Mouse (Mus musculus): ENCODE results near the gene Chrna9.

Chrna9 gene

DNA sequence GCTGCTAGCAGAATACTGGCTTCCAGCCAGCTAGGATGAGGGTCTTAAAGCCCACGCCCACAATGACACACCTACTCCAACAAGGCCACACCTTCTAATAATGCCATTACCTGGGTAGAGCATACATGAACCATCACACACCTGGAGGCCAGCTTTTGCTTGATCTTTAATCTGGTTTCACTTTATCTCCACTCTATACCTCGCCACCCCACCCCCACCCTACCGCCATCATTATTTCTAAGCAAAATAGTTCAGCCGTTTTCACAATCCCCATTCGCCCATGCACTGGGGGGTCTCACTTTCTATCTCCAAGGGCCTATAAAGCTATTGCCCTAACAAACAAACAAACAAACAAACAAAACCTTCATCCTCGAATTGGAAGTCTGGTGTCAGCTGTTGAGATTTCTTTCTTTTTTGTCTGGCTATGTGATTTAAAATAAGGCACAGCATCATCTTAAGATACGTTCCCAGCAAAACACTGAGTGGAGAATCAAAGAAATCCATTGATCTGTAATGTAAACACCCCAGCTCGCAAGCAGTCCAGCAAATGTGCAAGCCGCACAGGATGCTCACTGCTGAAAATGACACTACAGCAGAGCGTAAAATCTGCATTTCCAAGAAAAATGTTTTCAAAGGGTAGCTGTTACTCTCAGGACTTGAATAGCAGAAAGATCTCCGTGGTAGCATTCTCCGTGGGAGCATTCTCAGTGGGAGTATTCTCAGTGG lies 13.9 kb upstream of the Chrna9 start:
- DNase-seq: no peak

DNA sequence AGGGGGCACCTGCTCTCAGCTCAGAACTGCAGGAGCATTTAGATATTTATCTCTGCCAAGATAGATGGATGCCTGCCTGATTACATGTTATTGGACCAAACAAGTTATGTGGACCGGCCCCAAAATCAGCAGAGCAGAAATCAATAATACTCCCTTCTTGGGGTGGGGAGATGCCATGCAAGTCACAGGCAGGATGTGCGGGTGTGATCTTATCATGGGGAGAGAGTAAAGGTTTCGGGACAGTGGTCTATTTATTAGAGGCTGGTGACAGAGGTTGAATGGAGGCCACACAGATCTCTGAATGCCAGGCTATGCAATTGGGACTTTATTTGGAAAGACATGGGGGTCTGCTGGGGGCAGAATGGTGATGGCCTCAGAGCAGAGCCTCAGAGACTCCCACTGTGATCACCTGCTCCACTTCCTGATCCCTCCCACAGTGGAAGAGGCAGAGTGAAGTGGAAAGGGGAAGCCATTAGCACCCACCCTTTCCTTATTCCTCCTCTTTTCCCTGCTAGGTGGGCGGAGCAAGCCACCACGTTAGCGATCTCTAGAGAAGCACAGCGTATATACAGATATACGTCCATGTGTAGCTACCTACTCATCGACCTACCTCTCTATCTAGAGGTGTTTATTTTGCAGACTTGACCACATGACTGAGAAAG lies 13.1 kb upstream of the Chrna9 start:
- no peak for DNase-seq

DNA sequence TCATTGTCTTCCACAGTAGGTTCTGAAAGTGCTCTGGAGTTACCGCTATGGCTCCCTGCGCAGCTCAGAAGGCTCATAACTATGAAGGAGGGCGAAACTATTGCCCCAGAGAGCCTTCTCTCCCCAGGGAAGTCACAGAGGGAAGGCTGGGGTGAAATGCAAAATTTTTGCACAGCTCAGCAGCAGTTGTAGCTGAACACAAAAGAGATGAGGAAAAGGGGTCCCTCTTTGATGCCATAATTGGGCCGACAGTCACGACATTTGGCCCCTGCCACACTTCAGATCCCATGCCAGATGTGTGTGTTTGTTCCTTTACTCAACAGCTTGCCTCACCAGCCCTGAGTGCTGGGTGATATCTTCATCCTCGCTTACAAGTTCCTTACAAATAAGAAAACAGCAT lies 8.1 kb upstream of the Chrna9 start:
- no peak for DNase-seq

DNA sequence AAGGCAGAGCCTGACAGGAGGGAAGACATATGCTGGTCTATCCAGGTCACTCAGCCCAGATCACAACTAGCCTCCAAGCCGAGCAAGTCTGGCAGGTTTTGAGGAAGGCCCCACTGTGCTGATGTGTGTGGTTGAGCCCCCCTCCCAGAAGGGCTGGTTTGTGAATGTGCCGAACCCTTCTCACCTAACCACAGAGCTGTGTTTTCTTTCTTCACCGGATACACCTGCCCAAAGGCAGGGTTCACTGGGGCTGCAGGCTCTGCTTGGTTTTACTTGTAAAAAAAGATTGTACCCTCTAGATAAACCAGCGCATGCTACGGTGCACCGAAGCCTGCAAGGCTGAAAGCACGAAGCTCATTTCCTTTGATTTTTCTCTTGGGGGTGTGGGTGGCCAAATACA lies 5.6 kb upstream of the Chrna9 start:
- DNase-seq: no peak

DNA sequence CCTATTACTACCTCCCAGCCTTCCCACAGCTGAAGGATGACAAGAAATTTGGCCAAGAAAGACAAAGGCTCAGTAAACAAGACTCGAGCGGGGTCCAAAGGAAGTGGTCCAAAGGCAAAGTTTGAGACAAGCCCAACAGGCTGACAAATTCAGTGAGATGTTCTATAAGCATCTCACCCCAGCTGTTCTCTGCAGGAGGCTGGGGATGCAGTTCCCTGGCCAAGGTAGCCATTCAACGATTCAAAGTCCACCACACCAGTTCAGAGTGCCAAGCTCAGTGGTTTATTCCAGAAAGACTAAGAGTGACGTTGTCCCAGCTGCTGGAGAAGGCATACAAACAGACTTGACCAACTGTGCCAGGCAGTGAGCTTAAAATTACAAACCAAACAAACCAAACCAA lies 4.5 kb upstream of the Chrna9 start:
- DNase-seq: peak in 1 of 2 experiments; percentile 10

DNA sequence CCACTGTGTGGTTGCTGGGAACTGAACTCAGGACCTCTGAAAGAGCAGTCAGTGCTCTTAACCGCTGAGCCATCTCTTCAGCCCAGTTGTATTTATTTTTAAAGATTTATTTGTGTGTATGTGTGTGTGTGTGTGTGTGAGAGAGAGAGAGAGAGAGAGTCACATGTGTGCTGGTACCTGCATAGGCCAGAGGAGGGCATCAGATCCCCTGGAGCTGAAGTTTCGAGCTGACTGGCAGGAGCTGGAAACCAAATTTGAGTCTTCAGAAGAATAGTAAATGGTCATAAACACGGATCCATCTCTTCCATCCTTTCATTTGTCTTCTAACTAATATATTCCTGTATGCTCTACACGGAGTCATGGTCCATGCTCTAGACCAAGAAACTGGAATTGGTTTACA lies 1.5 kb upstream of the Chrna9 start:
- no peak for DNase-seq

DNA sequence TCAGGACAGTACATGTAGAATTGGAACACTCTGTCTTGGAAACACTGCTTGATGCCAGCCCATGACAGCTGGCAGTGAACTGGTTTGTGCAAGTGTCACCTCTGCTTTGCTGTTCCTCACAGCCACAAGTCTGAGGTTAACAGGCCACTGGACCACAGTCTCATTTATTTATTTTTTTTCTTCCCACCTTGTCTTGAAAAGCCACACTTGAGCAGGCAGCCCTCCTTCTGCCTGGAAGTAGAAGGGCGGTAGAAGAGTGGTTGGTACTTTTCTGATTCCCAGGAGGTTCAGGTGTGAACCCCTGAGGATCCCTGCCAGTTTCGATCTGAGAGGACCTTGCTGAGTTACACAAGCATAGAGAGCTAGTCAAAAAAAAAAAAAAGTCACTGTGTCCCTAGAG lies 957 bp upstream of the Chrna9 start:
- DNase-seq: no peak

DNA sequence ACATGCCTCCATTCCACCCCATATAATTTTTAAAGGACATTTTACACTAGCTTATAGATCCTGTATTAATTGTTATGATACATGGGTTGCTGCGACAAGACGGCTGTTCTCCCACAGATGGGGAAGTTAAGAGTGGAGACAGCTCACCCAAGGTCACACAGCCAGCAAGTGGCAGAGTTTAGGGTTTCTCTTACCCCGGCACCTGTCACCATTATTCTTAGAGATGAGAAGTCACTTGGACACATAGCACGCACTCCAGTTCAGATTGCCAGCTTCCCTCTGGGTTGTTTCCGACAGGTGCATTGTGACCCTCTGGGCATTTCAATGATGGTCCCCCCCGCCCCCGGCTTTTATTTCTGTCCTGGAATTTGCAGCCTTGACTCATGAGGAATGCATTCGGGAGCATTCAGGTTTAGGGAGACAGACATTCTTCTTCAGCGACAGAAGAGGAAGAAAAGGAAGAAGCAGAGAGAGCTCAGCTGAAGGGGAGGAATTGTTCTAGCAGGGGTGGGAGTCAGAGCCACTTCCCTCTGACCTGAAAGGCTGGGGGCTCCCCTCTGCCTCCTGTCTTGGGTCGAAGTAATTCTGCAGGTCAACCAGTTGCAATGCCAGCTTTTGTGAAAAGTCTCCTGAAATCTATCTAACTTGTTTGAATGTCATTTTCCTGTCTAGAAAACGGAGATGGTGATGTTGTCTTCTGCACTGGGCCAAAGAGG lies 2.4 kb downstream of the Chrna9 start:
- no peak for DNase-seq

DNA sequence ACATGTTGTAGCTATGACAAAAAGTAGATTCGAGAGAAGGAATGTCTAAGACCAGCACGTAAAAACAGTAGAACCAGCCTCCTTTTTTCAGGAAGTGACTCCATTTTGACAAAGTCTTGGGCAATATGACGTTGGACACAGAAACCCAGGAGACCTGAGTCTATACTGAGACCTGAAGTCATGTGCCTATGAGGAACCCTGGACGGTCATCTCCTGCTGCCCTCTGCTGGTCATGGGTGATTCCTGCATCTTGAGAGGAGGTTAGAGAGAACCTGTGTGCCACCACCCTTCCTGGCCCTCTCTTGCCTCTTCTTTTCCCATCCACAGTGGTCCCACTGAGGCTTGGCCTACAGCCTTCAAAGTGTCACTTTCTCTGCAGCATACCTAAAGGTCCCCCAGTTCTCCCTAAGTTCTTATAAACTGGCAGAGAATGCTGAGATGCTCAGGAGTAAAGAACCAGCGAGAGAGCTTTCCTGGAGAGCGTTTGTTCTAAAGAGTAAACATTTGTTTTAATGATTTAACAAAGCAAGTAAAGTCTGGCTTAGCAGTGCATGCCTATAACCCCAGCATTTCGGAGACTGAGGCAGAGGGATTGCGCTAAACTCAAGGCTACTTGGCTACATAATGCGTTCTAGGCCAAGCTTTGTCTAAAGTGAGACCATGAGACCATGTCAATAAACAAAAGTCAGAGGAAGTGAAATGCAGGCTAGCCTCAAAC lies 3.4 kb downstream of the Chrna9 start:
- peak; percentile 79 to 86 for DNase-seq

DNA sequence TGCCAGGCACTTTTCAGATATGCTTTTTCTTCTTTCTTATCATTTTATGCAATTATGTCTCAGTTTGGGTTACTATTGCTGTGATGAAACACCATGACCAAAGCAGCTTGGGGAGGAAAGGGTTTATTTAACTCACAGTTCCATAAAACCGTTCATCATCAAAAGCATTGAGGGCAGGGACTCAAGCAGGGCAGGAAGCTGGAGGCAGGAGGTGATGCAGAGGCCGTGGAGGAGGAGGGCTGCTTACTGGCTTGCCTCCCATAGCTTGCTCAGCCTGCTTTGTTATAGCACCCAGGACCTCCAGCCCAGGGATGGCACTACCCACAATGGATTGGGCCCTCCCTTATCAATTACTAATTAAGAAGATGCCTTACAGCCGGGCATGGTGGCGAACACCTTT lies 6.4 kb downstream of the Chrna9 start:
- DNase-seq: no peak

DNA sequence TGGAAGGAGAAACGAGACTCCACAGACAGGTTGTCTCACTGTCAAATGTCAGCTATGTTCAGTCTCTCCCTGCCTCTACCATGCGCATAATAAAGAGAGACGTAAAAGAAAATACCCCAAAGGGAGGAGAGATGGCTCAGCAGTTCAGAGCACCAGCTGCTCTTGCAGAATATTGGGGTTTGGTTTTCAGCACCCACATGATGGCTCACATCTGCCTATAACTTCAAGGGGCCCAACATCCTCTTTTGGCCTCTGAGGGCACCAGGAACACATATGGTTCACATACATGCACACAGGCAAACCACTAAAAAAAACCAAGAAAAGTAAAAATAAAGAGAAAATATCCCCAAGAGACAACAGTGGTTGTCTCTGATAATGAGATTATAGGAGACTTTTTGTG lies 15.1 kb downstream of the Chrna9 start:
- no peak for DNase-seq

DNA sequence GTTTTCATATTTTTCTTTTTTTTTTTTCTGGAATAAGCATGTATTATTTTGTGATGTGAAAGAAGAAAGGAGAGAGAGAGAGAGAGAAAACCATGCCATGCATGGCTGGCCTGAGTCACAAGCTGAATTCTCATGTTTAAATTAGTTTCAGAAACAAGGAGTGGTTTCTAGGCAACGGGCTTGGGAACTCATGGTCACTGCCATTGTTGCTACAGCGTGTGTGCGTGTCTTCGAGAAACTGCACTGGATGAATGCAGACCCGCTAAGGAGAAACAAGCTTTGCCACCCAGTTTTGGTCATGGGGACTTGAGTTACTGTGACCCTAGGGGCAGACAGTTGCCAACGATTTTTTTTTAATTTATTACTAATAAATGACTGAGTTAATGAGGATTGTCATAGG lies 15.5 kb downstream of the Chrna9 start:
- no peak for DNase-seq

DNA sequence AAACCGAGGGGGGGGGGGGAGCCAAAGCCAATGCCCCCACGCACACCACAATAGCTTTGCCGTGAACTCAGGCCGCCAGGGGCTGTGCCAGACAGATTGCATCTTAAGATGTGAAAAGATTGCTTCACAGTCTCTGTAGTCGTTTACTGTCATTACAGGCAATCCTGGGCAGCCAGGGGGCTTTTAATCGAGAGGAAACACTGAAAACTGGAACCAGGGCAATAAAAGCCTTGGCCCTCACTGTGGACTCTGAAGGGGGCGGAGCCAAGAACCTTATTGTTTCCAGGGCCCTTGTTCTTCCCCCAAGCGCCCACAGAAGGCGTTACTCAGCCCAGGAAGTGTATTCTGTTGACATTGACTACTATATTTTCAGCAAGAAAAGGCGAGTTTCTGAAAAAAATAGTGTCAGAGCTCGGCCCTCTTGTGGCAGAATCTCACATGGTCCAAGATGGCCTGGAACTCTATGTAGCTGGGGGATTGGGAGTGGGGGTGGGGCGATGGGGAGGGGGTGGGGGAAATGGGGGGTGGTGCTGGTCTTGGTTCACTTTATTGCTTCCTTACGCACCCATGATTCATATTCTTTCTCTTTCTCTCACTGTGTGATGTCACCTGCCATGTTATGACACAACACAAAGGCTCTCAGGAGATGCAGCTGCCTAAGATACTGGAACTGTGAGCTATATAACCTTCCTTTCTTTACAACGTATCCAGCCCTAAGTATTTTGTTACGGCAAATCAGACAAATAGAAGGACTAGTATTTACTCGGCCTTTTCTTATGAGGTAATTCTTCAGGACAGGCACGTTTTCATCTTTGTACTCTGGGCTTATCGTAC lies 16.2 kb downstream of the Chrna9 start:
- DNase-seq: peak in 1 of 2 experiments; percentile 6

DNA sequence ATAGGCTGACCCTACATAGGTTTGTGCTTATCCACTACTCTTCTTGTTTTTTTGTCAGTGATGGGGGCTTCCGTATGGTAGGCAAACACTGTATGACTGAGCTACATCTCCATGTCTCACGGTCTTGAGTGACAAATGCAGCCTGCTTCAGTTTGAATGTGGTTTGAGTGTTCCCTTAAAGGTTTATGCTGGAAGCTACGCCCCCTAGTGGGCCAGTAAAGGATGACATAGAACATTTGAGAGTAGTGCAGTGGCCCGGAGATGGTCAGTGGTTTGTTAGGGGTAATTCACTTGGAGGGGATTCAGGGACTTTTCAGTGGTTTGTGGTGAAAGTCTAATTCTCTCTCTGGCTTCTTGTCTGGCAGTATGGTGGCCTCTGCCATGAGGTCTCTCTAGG lies 16.8 kb downstream of the Chrna9 start:
- peak in 1 of 2 experiments; percentile 20 for DNase-seq

DNA sequence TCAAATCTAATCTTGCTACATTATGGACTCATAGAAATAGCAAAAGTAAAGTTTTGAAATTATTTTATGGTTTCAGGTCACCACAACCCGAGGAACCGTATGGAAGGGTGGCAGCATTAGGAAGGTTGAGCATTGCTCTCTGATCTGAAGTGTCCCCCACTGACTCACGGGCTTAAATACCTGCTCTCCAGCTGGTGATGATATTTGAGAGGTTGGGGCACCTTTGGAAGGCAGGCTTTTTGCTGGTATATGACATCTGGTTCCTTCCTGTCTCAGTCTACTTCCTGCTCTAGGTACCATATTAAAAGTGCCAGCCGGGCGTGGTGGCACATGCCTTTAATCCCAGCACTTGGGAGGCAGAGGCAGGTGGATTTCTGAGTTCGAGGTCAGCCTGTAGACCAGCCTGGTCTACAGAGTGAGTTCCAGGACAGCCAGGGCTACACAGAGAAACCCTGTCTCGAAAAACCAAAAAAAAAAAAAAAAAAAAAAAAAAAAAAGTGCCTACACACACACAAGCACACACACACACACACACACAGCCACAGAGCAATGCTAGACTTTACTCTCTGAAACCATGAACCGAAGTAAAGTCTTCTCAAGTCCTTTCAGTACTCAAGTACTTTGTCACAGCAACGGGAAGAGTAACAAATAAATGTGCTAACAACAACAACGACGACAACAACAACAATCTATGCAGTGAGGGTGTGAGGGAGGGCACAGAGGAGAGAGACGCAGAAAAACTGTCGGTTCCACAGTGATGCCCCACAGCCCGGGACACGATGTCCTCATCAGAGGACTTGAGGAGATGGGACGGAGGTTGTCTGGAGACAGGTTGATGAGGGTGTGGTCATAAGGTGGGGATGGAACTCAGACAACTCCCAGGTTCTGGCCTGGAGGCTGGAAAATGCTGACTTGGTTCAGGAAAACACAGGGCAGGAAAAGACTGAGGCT lies 19.7 kb downstream of the Chrna9 start:
- DNase-seq: no peak

DNA sequence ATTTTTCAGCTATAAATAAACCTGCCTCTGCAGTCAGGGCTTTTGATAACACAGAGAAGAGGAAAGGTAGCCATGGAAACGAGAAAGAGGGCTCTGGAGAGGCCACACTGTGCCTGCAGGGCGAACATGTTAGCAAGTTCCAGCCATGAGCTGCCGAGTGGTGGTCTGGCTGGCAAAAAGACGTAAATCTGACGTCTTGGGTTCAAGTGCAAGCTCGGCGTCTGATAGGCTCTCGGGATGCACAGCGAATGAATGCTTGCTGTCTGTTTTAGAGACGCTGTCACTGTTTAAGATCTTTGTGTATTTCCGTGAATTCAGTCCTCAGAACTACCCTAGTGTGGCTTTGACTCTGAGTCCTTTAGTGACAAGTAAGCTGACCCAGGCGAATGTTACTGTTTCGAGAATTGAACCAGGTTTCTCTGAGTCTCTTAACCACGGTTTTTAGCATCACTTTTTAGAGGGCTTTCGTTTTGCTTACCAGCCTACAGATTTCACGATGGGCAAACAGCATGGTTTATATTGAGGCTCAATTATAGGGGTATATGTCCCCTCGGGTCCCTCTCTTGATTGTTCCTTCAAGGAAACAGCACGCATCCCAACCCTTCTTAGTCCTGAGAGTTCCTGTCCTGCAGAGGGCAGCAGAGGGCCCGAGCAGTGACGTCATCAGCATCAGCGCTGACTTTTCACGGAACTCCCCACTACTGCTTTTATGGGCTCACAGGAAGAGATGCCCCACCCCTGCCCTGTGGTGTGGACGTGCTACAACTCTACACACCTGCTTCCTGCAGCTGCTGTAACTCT lies 20.8 kb downstream of the Chrna9 start:
- peak; percentile 80 to 90 for DNase-seq

DNA sequence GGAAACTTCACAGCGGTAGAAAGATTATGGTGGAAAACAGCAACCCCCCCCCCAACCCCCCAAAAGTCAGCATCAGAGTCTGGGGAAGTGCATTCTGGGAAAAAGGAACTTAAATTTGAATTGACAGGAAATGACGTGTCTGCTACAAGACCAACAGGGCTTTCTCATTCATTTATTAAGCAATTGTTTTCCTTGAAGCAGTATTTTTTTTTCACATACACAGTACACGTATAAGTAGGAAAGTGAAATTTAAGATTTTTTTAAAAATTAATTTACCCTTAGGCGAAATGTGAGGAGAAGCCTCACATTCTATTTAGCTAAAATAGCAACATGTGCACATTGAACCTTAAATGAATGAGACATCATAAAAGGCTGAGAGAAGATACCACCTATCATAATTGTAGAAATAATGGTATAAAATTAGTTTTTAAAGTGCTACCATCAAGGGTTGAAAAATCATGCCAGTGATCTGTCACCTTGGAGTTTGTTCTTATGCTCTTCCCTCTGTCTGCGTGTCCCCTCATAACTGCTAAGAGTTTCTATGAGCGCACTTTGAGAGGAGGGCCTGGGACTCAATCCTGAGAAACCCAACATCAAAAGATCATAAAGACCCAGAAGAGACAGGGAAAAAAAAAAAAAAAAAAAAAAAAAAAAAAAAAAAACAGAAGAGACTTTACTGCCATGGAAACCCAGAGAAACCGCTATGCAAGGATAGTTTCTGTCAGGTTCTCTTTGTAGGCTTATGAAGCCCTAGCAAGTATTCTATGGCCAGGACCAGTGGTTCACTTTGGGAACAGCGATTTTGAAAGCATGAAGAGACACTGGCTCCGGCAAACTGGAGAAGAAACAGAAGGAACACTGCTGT lies 21.7 kb downstream of the Chrna9 start:
- DNase-seq: no peak

DNA sequence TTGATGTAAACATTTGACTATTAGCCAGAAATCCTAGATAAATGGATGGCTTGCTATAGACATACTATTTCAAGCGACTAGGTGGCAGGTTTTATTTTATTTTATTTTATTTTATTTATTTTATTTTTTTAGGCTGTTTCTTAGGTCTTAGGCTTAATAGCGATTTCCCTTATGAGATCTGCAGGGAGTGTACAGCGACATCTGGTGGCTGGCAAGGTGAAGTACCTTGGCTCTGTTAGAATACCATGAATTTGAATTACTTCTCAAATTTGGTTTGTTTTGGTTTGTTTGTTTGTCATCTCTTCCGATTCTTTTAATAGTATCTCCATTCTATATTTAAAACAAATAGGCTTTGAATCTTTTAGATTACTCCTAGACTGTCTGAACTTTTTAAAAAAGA lies 23.9 kb downstream of the Chrna9 start:
- DNase-seq: peak in 1 of 2 experiments; percentile 52

DNA sequence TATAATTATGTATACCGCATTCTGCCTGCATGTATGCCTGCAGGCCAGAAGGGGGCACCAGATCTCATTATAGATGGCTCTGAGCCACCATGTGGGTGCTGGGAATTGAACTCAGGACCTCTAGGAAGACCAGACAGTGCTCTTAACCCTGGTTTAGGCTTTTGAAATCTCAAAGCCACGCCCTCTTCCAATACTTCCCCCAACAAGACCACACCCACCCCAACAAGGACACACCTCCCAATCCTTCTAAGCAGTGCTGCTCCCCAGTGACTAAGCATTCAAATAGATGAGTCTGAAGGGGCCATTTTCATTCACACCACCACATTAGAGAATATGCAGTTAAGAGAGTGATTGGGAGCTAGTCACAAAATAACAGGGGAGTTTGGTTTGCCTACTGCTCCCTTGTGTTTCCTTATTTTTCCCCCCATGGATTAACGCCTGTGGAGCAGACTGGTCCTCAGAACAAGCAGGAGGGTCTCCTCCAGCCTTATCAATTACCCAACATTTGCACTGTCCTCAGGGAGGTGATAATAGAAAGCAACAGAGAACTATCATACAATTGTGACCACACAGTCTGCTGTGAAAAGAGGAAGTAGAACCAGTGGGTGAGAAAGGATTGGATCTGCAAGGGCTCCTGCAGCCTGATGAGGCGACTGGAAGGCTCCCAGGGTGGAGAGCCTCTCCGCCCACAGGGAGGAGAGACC lies 25.3 kb downstream of the Chrna9 start:
- no peak for DNase-seq

Measured in kidney, postnatal 25 days (tissue).